Mouse (Mus musculus): ENCODE measurements around the gene Mrap2. TPM values are rescaled to one million over a fixed set of nuclear protein-coding genes. Genes with fewer than 3 reads are reported as not detected.
"Not testable (repeated sequence)": the region's sequence is repeated elsewhere in the genome, so short reads cannot be mapped to it uniquely, and the experiment has no call there.

The Mrap2 gene
- polyA plus RNA-seq (2014; fragmentation: Nextera tagmentation; extraction: Ambion mirVana) = 0.16 TPM in 1 of 2 replicates, not detected in the other

GRCm38 (mm10) chr9:87144106-87144505 lies at the start of gene Mrap2:
Mrap2 (plus strand) TSS chr9:87144306.
- WGBS = 3% methylated on average over 29 of the region's 29 CpGs
- Histone ChIP-seq H3K36me3 (ENCODE audit: control insufficient read depth, insufficient read depth, low read length) (no peaks in the 10 kb centered on the region), H3K27ac (replicated peaks in 1 of 2; ENCODE audit: control insufficient read depth in 1 of 2, insufficient read depth in 1 of 2, low read depth in 2 of 2, low read length in 2 of 2) (no peak within 1 kb of the TSS), H3K9me3 (ENCODE audit: control insufficient read depth, low read length) (no peaks in the 10 kb centered on the region), H3K27me3 (ENCODE audit: control insufficient read depth, insufficient read depth, low read length) (peaks cover 37% of the 10 kb centered on the region), H3K4me3 (ENCODE audit: control insufficient read depth in 1 of 2, insufficient read depth in 1 of 2, low read depth in 1 of 2, low read length in 2 of 2) (peak within 1 kb of the TSS; percentile 31 to 36), H3K4me1 (ENCODE audit: control insufficient read depth in 2 of 2, insufficient read depth in 2 of 2, low read length in 2 of 2) (peaks cover 6% of the 10 kb centered on the region in 2 experiments; a peak in 1 of 4 replicates), H3K4me2 (ENCODE audit: low read length) (peak within 1 kb of the TSS; percentile 72), H3K9ac (ENCODE audit: low read length) (peak within 1 kb of the TSS; percentile 35; the same call in 1 of the 2 replicates)
- peak; percentile 72 for ATAC-seq (ENCODE audit: insufficient number of reproducible peaks, insufficient read depth, low FRiP score, low read depth)

GRCm38 (mm10) chr9:87097989-87098388 lies 46.1 kb upstream of the Mrap2 start:
- Histone ChIP-seq H3K9me3 (ENCODE audit: control insufficient read depth, low read length) (no peaks in the 10 kb centered on the region), H3K27me3 (ENCODE audit: control insufficient read depth, insufficient read depth, low read length) (no peaks in the 10 kb centered on the region), H3K4me2 (ENCODE audit: low read length) (no peak overlapping the region), H3K4me3 (ENCODE audit: control insufficient read depth in 1 of 2, insufficient read depth in 1 of 2, low read depth in 1 of 2, low read length in 2 of 2) (no peak overlapping the region), H3K27ac (replicated peaks in 1 of 2; ENCODE audit: control insufficient read depth in 1 of 2, insufficient read depth in 1 of 2, low read depth in 2 of 2, low read length in 2 of 2) (no peak overlapping the region), H3K9ac (ENCODE audit: low read length) (no peak overlapping the region), H3K4me1 (ENCODE audit: control insufficient read depth in 2 of 2, insufficient read depth in 2 of 2, low read length in 2 of 2) (no peaks in the 10 kb centered on the region), H3K36me3 (ENCODE audit: control insufficient read depth, insufficient read depth, low read length) (no peaks in the 10 kb centered on the region)
- no peak for ATAC-seq (ENCODE audit: insufficient number of reproducible peaks, insufficient read depth, low FRiP score, low read depth)
- 46% methylated on average over 2 of the region's 2 CpGs for WGBS

DNA sequence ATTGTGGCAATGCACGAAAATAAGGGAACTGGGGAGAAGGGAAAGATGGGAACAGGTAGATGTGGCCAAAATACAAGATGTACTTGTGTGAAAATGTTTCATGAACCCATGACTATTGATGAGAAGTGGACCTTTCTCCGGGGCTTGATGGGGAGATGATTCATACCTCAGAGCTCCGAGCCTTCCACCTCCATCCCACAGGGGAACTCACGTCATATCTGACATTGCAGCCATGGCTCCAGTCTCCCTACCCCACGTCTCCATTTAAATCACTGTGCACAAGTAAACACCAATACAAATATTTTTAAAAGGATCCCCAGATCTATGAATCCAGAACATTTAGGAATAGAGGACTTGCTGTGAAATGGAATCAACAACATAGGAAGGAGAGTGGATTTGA lies 29.1 kb upstream of the Mrap2 start:
- no peak overlapping the region for H3K4me3 ChIP-seq (ENCODE audit: control insufficient read depth in 1 of 2, insufficient read depth in 1 of 2, low read depth in 1 of 2, low read length in 2 of 2)
- no peak overlapping the region for H3K27ac ChIP-seq (replicated peaks in 1 of 2; ENCODE audit: control insufficient read depth in 1 of 2, insufficient read depth in 1 of 2, low read depth in 2 of 2, low read length in 2 of 2)
- no peaks in the 10 kb centered on the region for H3K27me3 ChIP-seq (ENCODE audit: control insufficient read depth, insufficient read depth, low read length)
- H3K4me2 ChIP-seq (ENCODE audit: low read length) = no peak overlapping the region
- no peak for ATAC-seq (ENCODE audit: insufficient number of reproducible peaks, insufficient read depth, low FRiP score, low read depth)
- no peaks in the 10 kb centered on the region for H3K36me3 ChIP-seq (ENCODE audit: control insufficient read depth, insufficient read depth, low read length)
- 57% methylated on average over 5 of the region's 5 CpGs for WGBS
- H3K4me1 ChIP-seq (ENCODE audit: control insufficient read depth in 2 of 2, insufficient read depth in 2 of 2, low read length in 2 of 2) = no peaks in the 10 kb centered on the region
- H3K9ac ChIP-seq (ENCODE audit: low read length) = no peak overlapping the region
- no peaks in the 10 kb centered on the region for H3K9me3 ChIP-seq (ENCODE audit: control insufficient read depth, low read length)

DNA sequence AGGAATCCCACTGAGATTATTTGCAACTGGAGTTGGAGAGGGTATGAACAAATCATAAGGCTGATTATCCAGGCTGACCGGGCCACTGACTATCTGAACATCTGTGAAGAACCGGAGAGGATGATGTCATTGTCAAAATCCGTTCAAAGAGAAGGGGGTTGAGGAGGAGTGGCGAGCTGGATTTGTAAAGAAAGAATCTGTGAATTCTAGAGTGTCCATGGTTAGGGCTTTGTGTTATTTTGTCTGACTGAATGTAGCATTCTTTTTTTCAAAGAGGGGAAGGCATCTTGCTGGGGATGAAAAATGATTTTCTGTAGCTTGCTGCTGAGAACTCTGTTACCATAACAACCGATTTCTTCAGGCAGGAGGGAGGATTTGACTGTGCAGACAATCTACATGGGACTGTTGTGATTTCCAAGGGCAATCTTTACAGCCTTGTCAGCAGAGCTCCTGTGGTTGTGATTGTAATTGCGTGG lies 28.6 kb upstream of the Mrap2 start:
- Histone ChIP-seq H3K36me3 (ENCODE audit: control insufficient read depth, insufficient read depth, low read length) (no peaks in the 10 kb centered on the region), H3K4me1 (ENCODE audit: control insufficient read depth in 2 of 2, insufficient read depth in 2 of 2, low read length in 2 of 2) (no peaks in the 10 kb centered on the region), H3K27me3 (ENCODE audit: control insufficient read depth, insufficient read depth, low read length) (no peaks in the 10 kb centered on the region), H3K4me2 (ENCODE audit: low read length) (no peak overlapping the region), H3K9ac (ENCODE audit: low read length) (no peak overlapping the region), H3K4me3 (ENCODE audit: control insufficient read depth in 1 of 2, insufficient read depth in 1 of 2, low read depth in 1 of 2, low read length in 2 of 2) (no peak overlapping the region), H3K9me3 (ENCODE audit: control insufficient read depth, low read length) (no peaks in the 10 kb centered on the region), H3K27ac (replicated peaks in 1 of 2; ENCODE audit: control insufficient read depth in 1 of 2, insufficient read depth in 1 of 2, low read depth in 2 of 2, low read length in 2 of 2) (no peak overlapping the region)
- no peak for ATAC-seq (ENCODE audit: insufficient number of reproducible peaks, insufficient read depth, low FRiP score, low read depth)
- WGBS = 55% methylated on average over 6 of the region's 6 CpGs

DNA sequence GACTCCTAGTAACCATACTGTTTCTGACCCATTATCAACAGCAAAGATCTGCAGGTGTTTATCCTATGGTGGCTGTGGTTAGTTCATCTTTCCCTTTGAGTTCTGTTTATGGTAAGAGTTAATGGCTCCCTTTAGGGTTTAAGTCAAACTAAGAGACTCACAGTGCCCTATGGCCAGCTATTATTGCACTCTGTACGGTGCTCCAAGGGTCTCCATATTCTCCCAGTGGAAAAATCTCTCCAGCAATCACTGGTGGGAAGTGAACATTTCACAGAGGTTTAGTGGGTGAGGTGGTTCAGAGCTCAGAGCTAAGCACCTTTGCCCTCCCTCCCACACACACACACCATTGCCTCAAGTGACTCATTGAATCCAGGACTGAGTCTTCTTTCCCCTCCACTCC lies 28.1 kb upstream of the Mrap2 start:
- H3K9me3 ChIP-seq (ENCODE audit: control insufficient read depth, low read length) = no peaks in the 10 kb centered on the region

DNA sequence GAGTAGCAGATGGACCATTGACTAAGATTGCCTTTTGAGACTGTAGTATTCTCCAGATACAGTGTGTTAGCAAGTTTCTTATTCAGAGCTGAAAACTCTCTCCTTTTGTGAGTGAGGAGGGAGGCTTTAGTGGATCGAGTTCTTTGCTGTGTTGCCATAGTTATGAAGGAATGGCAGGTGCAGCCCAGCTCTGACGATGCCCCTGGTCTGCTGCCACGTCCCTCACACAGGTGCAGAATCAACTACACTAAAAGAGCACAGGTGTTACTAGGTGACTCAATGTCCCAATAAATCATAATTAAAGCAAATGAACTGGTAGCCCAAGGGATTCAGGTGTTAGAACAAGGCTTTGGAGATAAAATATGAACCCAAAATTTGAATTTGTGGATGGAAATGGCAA lies 25.1 kb upstream of the Mrap2 start:
- Histone ChIP-seq H3K36me3 (ENCODE audit: control insufficient read depth, insufficient read depth, low read length) (no peaks in the 10 kb centered on the region), H3K9ac (ENCODE audit: low read length) (no peak overlapping the region), H3K4me1 (ENCODE audit: control insufficient read depth in 2 of 2, insufficient read depth in 2 of 2, low read length in 2 of 2) (no peaks in the 10 kb centered on the region), H3K4me3 (ENCODE audit: control insufficient read depth in 1 of 2, insufficient read depth in 1 of 2, low read depth in 1 of 2, low read length in 2 of 2) (no peak overlapping the region), H3K4me2 (ENCODE audit: low read length) (no peak overlapping the region), H3K9me3 (ENCODE audit: control insufficient read depth, low read length) (no peaks in the 10 kb centered on the region), H3K27me3 (ENCODE audit: control insufficient read depth, insufficient read depth, low read length) (no peaks in the 10 kb centered on the region), H3K27ac (replicated peaks in 1 of 2; ENCODE audit: control insufficient read depth in 1 of 2, insufficient read depth in 1 of 2, low read depth in 2 of 2, low read length in 2 of 2) (no peak overlapping the region)
- WGBS = 75% methylated on average over 3 of the region's 3 CpGs
- ATAC-seq (ENCODE audit: insufficient number of reproducible peaks, insufficient read depth, low FRiP score, low read depth) = no peak

More for the DNA sequence above, 28.1 kb upstream of the Mrap2 start:
- Histone ChIP-seq H3K4me3 (ENCODE audit: control insufficient read depth in 1 of 2, insufficient read depth in 1 of 2, low read depth in 1 of 2, low read length in 2 of 2) (no peak overlapping the region), H3K4me1 (ENCODE audit: control insufficient read depth in 2 of 2, insufficient read depth in 2 of 2, low read length in 2 of 2) (no peaks in the 10 kb centered on the region), H3K4me2 (ENCODE audit: low read length) (no peak overlapping the region), H3K9ac (ENCODE audit: low read length) (no peak overlapping the region), H3K27ac (replicated peaks in 1 of 2; ENCODE audit: control insufficient read depth in 1 of 2, insufficient read depth in 1 of 2, low read depth in 2 of 2, low read length in 2 of 2) (no peak overlapping the region), H3K27me3 (ENCODE audit: control insufficient read depth, insufficient read depth, low read length) (no peaks in the 10 kb centered on the region), H3K36me3 (ENCODE audit: control insufficient read depth, insufficient read depth, low read length) (no peaks in the 10 kb centered on the region)
- WGBS = 84% methylated on average over 1 of the region's 1 CpGs
- ATAC-seq (ENCODE audit: insufficient number of reproducible peaks, insufficient read depth, low FRiP score, low read depth) = no peak

- Histone ChIP-seq H3K27ac (replicated peaks in 1 of 2; ENCODE audit: control insufficient read depth in 1 of 2, insufficient read depth in 1 of 2, low read depth in 2 of 2, low read length in 2 of 2) (no peak overlapping the region), H3K4me3 (ENCODE audit: control insufficient read depth in 1 of 2, insufficient read depth in 1 of 2, low read depth in 1 of 2, low read length in 2 of 2) (no peak overlapping the region), H3K27me3 (ENCODE audit: control insufficient read depth, insufficient read depth, low read length) (no peaks in the 10 kb centered on the region), H3K4me2 (ENCODE audit: low read length) (no peak overlapping the region), H3K9me3 (ENCODE audit: control insufficient read depth, low read length) (no peaks in the 10 kb centered on the region), H3K36me3 (ENCODE audit: control insufficient read depth, insufficient read depth, low read length) (no peaks in the 10 kb centered on the region), H3K9ac (ENCODE audit: low read length) (no peak overlapping the region), H3K4me1 (ENCODE audit: control insufficient read depth in 2 of 2, insufficient read depth in 2 of 2, low read length in 2 of 2) (no peaks in the 10 kb centered on the region)
- WGBS = 66% methylated on average over 9 of the region's 9 CpGs
- no peak for ATAC-seq (ENCODE audit: insufficient number of reproducible peaks, insufficient read depth, low FRiP score, low read depth)
Observed at GRCm38 (mm10) chr9:87121956-87122493, 22.1 kb upstream of the Mrap2 start.

DNA sequence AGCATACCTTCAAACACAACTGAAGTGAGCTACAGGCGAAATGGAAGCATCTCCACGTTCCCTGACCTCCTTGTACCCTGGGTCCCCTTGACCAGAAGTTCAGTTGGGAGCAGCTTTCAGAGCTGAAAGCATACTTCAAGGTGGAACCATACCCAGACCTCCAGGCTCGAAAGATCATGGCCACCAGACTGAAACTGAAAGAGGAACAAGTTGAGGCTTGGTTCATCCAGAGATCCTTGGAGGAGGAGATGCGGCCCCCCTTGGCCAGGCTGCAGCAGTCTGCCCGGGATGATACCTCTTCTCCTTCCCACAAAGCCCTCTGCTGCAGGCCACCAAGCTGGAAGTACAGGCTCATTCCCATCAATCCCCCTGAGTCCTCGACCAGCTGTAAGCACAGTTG lies 17.1 kb upstream of the Mrap2 start:
- H3K9ac ChIP-seq (ENCODE audit: low read length); H3K36me3 ChIP-seq (ENCODE audit: control insufficient read depth, insufficient read depth, low read length); H3K4me2 ChIP-seq (ENCODE audit: low read length); H3K27ac ChIP-seq (replicated peaks in 1 of 2; ENCODE audit: control insufficient read depth in 1 of 2, insufficient read depth in 1 of 2, low read depth in 2 of 2, low read length in 2 of 2); ATAC-seq (ENCODE audit: insufficient number of reproducible peaks, insufficient read depth, low FRiP score, low read depth); H3K4me3 ChIP-seq (ENCODE audit: control insufficient read depth in 1 of 2, insufficient read depth in 1 of 2, low read depth in 1 of 2, low read length in 2 of 2); H3K27me3 ChIP-seq (ENCODE audit: control insufficient read depth, insufficient read depth, low read length); H3K4me1 ChIP-seq (ENCODE audit: control insufficient read depth in 2 of 2, insufficient read depth in 2 of 2, low read length in 2 of 2); H3K9me3 ChIP-seq (ENCODE audit: control insufficient read depth, low read length): not testable (repeated sequence)
- WGBS = 62% methylated on average over 5 of the region's 6 CpGs
